ENCODE assay signal across 9 mouse cellular contexts in genomic region chr9:79716496-79716895, GRCm38 (mm10). TPM values are rescaled to one million over a fixed set of nuclear protein-coding genes. Genes with fewer than 3 reads are reported as not detected.
DNase-seq lines count a peak whose midpoint lies in the region; ATAC-seq and TF ChIP-seq lines count a peak whose summit lies in the region.
"Had no signal": no experiment of that assay in that cellular context is flagged by ENCODE, and none has a peak within 500 bp of the region (broad histone marks: within the 10 kb centered on the region; RNA-seq: fewer than 3 reads in every experiment).

No protein-coding gene starts in this region.

- H3K27me3 ChIP-seq in heart, embryonic 15.5 days: peaks cover 14% of the 10 kb centered on the region
- H3K27me3 ChIP-seq in forebrain, embryonic 11.5 days (ENCODE audit: control insufficient read depth, insufficient read depth, low read length): peaks cover 32% of the 10 kb centered on the region
- 0 out of 2 replicates have a peak, but pooled peaks cover 3% of the 10 kb centered on the region for H3K27me3 ChIP-seq in limb, embryonic 15.5 days
- peaks cover 9% of the 10 kb centered on the region; the same call in 1 of the 2 replicates for H3K27me3 ChIP-seq in thymus, adult 2 months (ENCODE audit: control insufficient read depth, insufficient read depth, low read length)

- ATAC-seq in heart, embryonic 15.5 days (replicated peaks; ENCODE audit: insufficient number of reproducible peaks, insufficient read depth, low FRiP score, low read depth): no peak
- no peak for ATAC-seq in forebrain, embryonic 11.5 days (replicated peaks; ENCODE audit: low FRiP score)
- no peak for ATAC-seq in limb, embryonic 15.5 days (ENCODE audit: insufficient number of reproducible peaks, low FRiP score, low TSS enrichment, low read depth)
- ATAC-seq in erythroid progenitor cell, adult 5-6 weeks (replicated peaks; ENCODE audit: low FRiP score, poor library complexity, severe bottlenecking): no peak

- WGBS in heart, embryonic 15.5 days: 36% methylated on average over 5 of the region's 5 CpGs
- WGBS in forebrain, embryonic 11.5 days: 41% methylated on average over 5 of the region's 5 CpGs
- 17% methylated on average over 5 of the region's 5 CpGs for WGBS in limb, embryonic 15.5 days
- 66% methylated on average over 5 of the region's 5 CpGs for WGBS in thymus, adult 2 months

- H3K36me3 ChIP-seq in heart, embryonic 15.5 days: no peaks in the 10 kb centered on the region
- no peaks in the 10 kb centered on the region for H3K36me3 ChIP-seq in forebrain, embryonic 11.5 days (ENCODE audit: control insufficient read depth, insufficient read depth, low read length)
- no peaks in the 10 kb centered on the region; the same call in 1 of the 2 replicates for H3K36me3 ChIP-seq in limb, embryonic 15.5 days
- H3K36me3 ChIP-seq in thymus, adult 2 months (ENCODE audit: control insufficient read depth, insufficient read depth, low read length): no peaks in the 10 kb centered on the region
- H3K36me3 ChIP-seq: G1E had no signal

- H3K9ac ChIP-seq in heart, embryonic 15.5 days: 0 out of 2 replicates have a peak overlapping the region, but pooled peaks have one; percentile 5
- no peak overlapping the region for H3K9ac ChIP-seq in forebrain, embryonic 11.5 days (ENCODE audit: low read length)
- H3K9ac ChIP-seq in limb, embryonic 15.5 days: peak overlapping the region; percentile 17; the same call in 1 of the 2 replicates

- DNase-seq in heart, adult 8-10 months (ENCODE audit: low spot score): no peak
- DNase-seq in adipocyte (ENCODE audit: low spot score): peak; percentile 64
- no peak for DNase-seq in forebrain, embryonic 11.5 days (ENCODE audit: low spot score)
- DNase-seq in thymus, adult 2 months: no peak
- DNase-seq in T-cell, adult 2 months (ENCODE audit: low spot score): no peak

- no peak for TF ChIP-seq POLR2A in thymus, adult 2 months (IDR thresholded peaks at IDR 0.05; ENCODE audit: control insufficient read depth, extremely low read depth, insufficient read depth, low read length, poor library complexity)

- H3K27ac ChIP-seq in heart, embryonic 15.5 days: peak overlapping the region; percentile 33; the same call in 1 of the 2 replicates
- no peak overlapping the region for H3K27ac ChIP-seq in forebrain, embryonic 11.5 days (ENCODE audit: low read depth, low read length)
- peak overlapping the region; percentile 67 for H3K27ac ChIP-seq in limb, embryonic 15.5 days
- H3K27ac ChIP-seq in thymus, adult 2 months (ENCODE audit: control insufficient read depth, insufficient read depth, low read length): no peak overlapping the region

- H3K4me2 ChIP-seq in heart, embryonic 15.5 days: peak overlapping the region; percentile 87
- H3K4me2 ChIP-seq in forebrain, embryonic 11.5 days (ENCODE audit: low read depth, low read length, severe bottlenecking): peak overlapping the region; percentile 87
- peak overlapping the region; percentile 61 for H3K4me2 ChIP-seq in limb, embryonic 15.5 days

- no peak for TF ChIP-seq CTCF in thymus, adult 2 months (IDR thresholded peaks at IDR 0.05; ENCODE audit: borderline replicate concordance, control insufficient read depth, extremely low read depth, insufficient read depth, low read length, poor library complexity)

- no peaks in the 10 kb centered on the region for H3K9me3 ChIP-seq in heart, embryonic 15.5 days (replicated peaks)
- H3K9me3 ChIP-seq in forebrain, embryonic 11.5 days (ENCODE audit: control insufficient read depth, low read length): no peaks in the 10 kb centered on the region
- H3K9me3 ChIP-seq in limb, embryonic 15.5 days: no peaks in the 10 kb centered on the region
- H3K9me3 ChIP-seq: G1E had no signal

- peaks cover 45% of the 10 kb centered on the region for H3K4me1 ChIP-seq in heart, embryonic 15.5 days (replicated peaks)
- H3K4me1 ChIP-seq in forebrain, embryonic 11.5 days (replicated peaks; ENCODE audit: control insufficient read depth, insufficient read depth, low read length): peaks cover 22% of the 10 kb centered on the region
- peaks cover 45% of the 10 kb centered on the region for H3K4me1 ChIP-seq in limb, embryonic 15.5 days
- no peaks in the 10 kb centered on the region for H3K4me1 ChIP-seq in thymus, adult 2 months (replicated peaks; ENCODE audit: control insufficient read depth, insufficient read depth, low read length)

- H3K4me3 ChIP-seq in heart, embryonic 15.5 days: peak overlapping the region; percentile 59
- H3K4me3 ChIP-seq in forebrain, embryonic 11.5 days (ENCODE audit: low read depth, low read length): no peak overlapping the region; the same call in 1 of the 2 replicates
- peak overlapping the region; percentile 65 for H3K4me3 ChIP-seq in limb, embryonic 15.5 days
- H3K4me3 ChIP-seq in thymus, adult 2 months (ENCODE audit: control insufficient read depth, insufficient read depth, low read length): no peak overlapping the region

RNA-seq across cellular contexts. Expression of gene Col12a1, which starts 2.1 kb away (rescaled TPM):
- 15.0 and 17.9 TPM in 2 replicates for polyA plus RNA-seq in heart, embryonic 15.5 days (2015; fragmentation: Nextera tagmentation; extraction: Ambion mirVana)
- total RNA-seq in heart, adult 8-10 months (2022): 1 to 10 TPM in 1 of 4 experiments, under 1 TPM in 3; 0.47 to 1.4 (median 0.74) TPM
- 12.1 and 12.5 TPM in 2 replicates for polyA plus RNA-seq in forebrain, embryonic 11.5 days (2014; fragmentation: Nextera tagmentation; extraction: Ambion mirVana)
- 180 and 191 TPM in 2 replicates for polyA plus RNA-seq in limb, embryonic 15.5 days (2015; fragmentation: Nextera tagmentation; extraction: Ambion mirVana)
- 6.3 and 6.9 TPM in 2 replicates for polyA plus RNA-seq in thymus, adult 2 months (2012; rRNA removed)
- total RNA-seq in erythroid progenitor cell, adult 5-6 weeks (2015; ENCODE audit: low replicate concordance): not detected in 2 replicates
- 0.68 TPM in 1 of 2 replicates, not detected in the other for total RNA-seq in erythroid progenitor cell, adult 5-6 weeks (2017; ENCODE audit: low replicate concordance)

RNA-seq across cellular contexts. Expression of gene Cox7a2, which starts 43.2 kb away (rescaled TPM):
- 1,196 and 1,660 TPM in 2 replicates for polyA plus RNA-seq in heart, embryonic 15.5 days (2015; fragmentation: Nextera tagmentation; extraction: Ambion mirVana)
- total RNA-seq in heart, adult 8-10 months (2022): 1,000 to 10,000 TPM in 2 of 4 experiments, 100 to 1,000 TPM in 2; 847 to 1,031 (median 927) TPM
- polyA plus RNA-seq in forebrain, embryonic 11.5 days (2014; fragmentation: Nextera tagmentation; extraction: Ambion mirVana): 531 and 572 TPM in 2 replicates
- 572 and 583 TPM in 2 replicates for polyA plus RNA-seq in limb, embryonic 15.5 days (2015; fragmentation: Nextera tagmentation; extraction: Ambion mirVana)
- polyA plus RNA-seq in thymus, adult 2 months (2012; rRNA removed): 146 and 213 TPM in 2 replicates
- 223 and 276 TPM in 2 replicates for total RNA-seq in erythroid progenitor cell, adult 5-6 weeks (2015; ENCODE audit: low replicate concordance)
- 37.3 and 78.0 TPM in 2 replicates for total RNA-seq in erythroid progenitor cell, adult 5-6 weeks (2017; ENCODE audit: low replicate concordance)

Comparison
In these comparisons a context has a peak if more than half of its experiments do, and no peak if none do; other contexts are left out.
1. H3K27ac ChIP-seq: peak in heart, embryonic 15.5 days (single experiment) and limb, embryonic 15.5 days (single experiment); none in forebrain, embryonic 11.5 days (single experiment) and thymus, adult 2 months (single experiment).
2. H3K4me3 ChIP-seq: peak in heart, embryonic 15.5 days (single experiment) and limb, embryonic 15.5 days (single experiment); none in forebrain, embryonic 11.5 days (single experiment) and thymus, adult 2 months (single experiment).
3. Peak in every context shown above with its lines, with median percentiles within 50 percentile points of each other: H3K4me2 ChIP-seq.